Mouse (Mus musculus): ENCODE measurements around the gene Zfp189.

GRCm38 (mm10) chr4:49480104-49480760, 40.7 kb upstream of the Zfp189 start:
- TF ChIP-seq CTCF (IDR thresholded peaks at IDR 0.05; ENCODE audit: extremely low read depth, insufficient read length, insufficient replicate concordance, low read depth, low read length) = no peak
- TF ChIP-seq POLR2A (IDR thresholded peaks at IDR 0.05; ENCODE audit: low read depth, low read length) = peak; percentile 29; the same call in 1 of the 2 replicates
